Mouse (Mus musculus) spleen, postnatal 14 days (tissue): ENCODE data around the gene Nrcam.

Source experiments
- DNase-seq, 2 experiments: peaks; one replicate each; pipeline ENCODE4 v3.0.0; 2021 to 2022; ENCODE audit warnings: low spot score in 2 of 2

The Nrcam gene

DNA sequence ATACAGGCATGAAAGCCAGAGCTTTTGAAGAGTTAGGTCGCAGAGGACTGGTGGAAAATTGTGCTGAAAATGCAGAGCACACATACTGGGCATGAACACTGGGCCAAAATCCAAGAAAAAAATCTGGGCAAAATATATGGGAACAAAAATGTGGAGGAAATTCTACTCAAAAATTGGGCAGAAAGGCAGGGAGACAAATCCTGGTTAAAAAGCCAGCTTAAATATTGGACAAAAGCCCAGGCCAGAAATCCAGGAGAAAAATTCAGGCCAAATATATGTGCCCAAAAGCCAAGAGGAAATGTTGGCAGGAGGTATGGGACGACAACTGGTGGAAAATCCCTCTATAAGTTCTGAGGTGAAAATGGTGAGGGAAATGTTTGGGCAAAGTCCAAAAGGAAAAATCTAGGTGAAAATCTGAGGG lies 288.3 kb downstream of the Nrcam start:
- no peak for DNase-seq

DNA sequence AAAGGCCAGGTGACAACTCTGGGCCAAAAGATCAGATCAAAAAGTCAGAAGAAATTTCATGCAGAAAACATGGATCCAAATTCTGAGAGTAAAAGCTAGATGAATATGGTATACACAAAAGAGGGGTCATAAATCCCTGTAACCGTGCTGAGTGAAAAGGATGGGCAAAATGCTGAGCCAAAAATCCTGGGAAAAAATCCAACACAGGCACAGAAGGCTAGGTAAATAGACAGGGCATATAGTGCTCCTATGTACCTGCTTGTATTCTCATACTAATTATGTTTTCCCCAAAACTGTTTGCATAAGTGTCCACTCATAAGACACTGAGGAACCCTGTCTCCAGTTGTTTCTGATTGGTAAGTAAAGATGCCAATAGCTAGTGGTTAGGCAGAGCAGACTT lies 288.8 kb downstream of the Nrcam start:
- DNase-seq: no peak

DNA sequence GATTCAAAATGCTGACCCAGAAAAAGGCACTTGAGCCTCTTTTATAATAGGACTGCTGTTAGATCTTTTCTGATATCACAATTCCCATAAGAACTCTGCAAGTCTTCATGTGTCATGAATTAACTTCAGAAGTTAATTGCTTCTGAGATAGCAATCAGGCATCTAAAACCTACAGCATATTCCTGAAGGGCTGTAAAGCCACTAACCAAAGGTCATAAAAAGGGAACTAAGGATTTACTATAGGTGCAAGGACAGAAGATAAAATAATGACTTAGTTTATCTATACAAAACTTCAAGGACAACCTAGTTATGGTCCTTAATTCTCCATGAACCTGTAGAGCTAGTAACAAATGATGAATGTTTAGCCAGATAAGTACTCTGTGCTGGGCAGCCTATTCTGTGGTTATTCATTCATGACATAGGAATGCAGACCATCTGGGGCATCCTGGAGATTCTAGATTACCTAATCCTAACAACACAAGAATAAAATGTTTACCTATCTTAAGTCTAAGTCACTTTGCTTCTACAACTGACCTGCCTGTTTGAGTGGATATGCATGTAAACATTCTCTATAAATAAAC lies 310.7 kb downstream of the Nrcam start:
- no peak for DNase-seq

DNA sequence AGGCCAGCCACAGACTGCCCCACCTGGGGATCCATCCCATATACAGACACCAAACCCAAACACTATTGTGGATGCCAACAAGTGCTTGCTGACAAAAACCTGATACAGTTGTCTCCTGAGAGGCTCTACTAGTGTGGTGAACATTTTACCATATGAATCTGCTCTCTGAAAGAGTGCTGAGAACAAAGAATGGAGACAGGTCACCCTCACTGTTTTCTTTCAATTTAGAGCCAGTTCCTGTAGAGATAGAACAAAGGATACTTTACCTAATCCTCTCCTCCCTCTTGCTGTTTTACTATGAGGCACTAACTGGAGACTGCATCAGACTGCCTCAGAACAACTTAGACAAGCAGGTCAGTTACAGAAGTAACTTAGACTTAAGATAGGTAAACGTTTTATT lies 311.9 kb downstream of the Nrcam start:
- DNase-seq: no peak
